22 mouse cellular contexts compared by ENCODE assay signal in genomic region chr10:95309412-95310322, GRCm38 (mm10). TPM values are rescaled to one million over a fixed set of nuclear protein-coding genes. Genes with fewer than 3 reads are reported as not detected.
A peak's percentile ranks its signal among the peaks of the same experiment; 100 is the strongest.
DNase-seq lines count a peak whose midpoint lies in the region; ATAC-seq and TF ChIP-seq lines count a peak whose summit lies in the region.
"Had no signal": no experiment of that assay in that cellular context is flagged by ENCODE, and none has a peak within 500 bp of the region (broad histone marks: within the 10 kb centered on the region; RNA-seq: fewer than 3 reads in every experiment).

No protein-coding gene starts in this region.

- no peak overlapping the region for H3K27ac ChIP-seq in heart, adult 2 months
- H3K27ac ChIP-seq in lung, embryonic 16.5 days (ENCODE audit: low read length), result no peak overlapping the region
- peak overlapping the region; percentile 2; the same call in 1 of the 2 replicates for H3K27ac ChIP-seq in embryonic facial prominence, embryonic 12.5 days
- H3K27ac ChIP-seq: embryonic facial prominence, embryonic 15.5 days; kidney, embryonic 15.5 days; limb, embryonic 12.5 days; macrophage had no signal

- intact Hi-C loops in heart, adult 2 months (cut with DNase I), result no loop called here

- no peaks in the 10 kb centered on the region for H3K79me2 ChIP-seq in heart, adult 2 months (replicated peaks; ENCODE audit: control insufficient read depth, insufficient read depth, low read length)

- TF ChIP-seq POLR2A in heart, adult 2 months (IDR thresholded peaks at IDR 0.05; ENCODE audit: insufficient read depth, low read depth, low read length), result no peak

- no peak for ATAC-seq in lung, embryonic 16.5 days (ENCODE audit: low read depth)
- ATAC-seq in embryonic facial prominence, embryonic 12.5 days (ENCODE audit: insufficient number of reproducible peaks, insufficient read depth, low FRiP score, low TSS enrichment), result no peak
- ATAC-seq: forebrain, embryonic 16.5 days; liver, postnatal 0 days had no signal

- 69% methylated on average over 13 of the region's 13 CpGs for WGBS in heart, adult 2 months
- WGBS in lung, embryonic 16.5 days, result 40% methylated on average over 13 of the region's 13 CpGs
- 45% methylated on average over 13 of the region's 13 CpGs for WGBS in embryonic facial prominence, embryonic 12.5 days

- no peak overlapping the region for H3K9ac ChIP-seq in heart, adult 2 months (ENCODE audit: low read depth, low read length)
- peak overlapping the region; percentile 14; the same call in 1 of the 2 replicates for H3K9ac ChIP-seq in lung, embryonic 16.5 days (ENCODE audit: low read length)
- no peak overlapping the region for H3K9ac ChIP-seq in embryonic facial prominence, embryonic 12.5 days
- H3K9ac ChIP-seq: embryonic facial prominence, embryonic 15.5 days; hindbrain, embryonic 12.5 days; kidney, embryonic 15.5 days; limb, embryonic 12.5 days; liver, postnatal 0 days had no signal

- H3K4me3 ChIP-seq in heart, adult 2 months, result no peak overlapping the region
- H3K4me3 ChIP-seq in lung, embryonic 16.5 days (ENCODE audit: low read length), result no peak overlapping the region
- H3K4me3 ChIP-seq in embryonic facial prominence, embryonic 12.5 days, result no peak overlapping the region
- H3K4me3 ChIP-seq: embryonic facial prominence, embryonic 15.5 days; hindbrain, embryonic 12.5 days; kidney, embryonic 15.5 days; limb, embryonic 12.5 days had no signal

- peaks cover 8% of the 10 kb centered on the region for H3K4me1 ChIP-seq in heart, adult 2 months (ENCODE audit: control insufficient read depth, insufficient read depth, low read length)
- peaks cover 41% of the 10 kb centered on the region for H3K4me1 ChIP-seq in lung, embryonic 16.5 days (replicated peaks; ENCODE audit: control insufficient read depth, insufficient read depth, low read length)
- peaks cover 18% of the 10 kb centered on the region for H3K4me1 ChIP-seq in embryonic facial prominence, embryonic 12.5 days

- 0 out of 2 replicates have a peak, but pooled peaks cover 4% of the 10 kb centered on the region for H3K36me3 ChIP-seq in heart, adult 2 months (ENCODE audit: control insufficient read depth, insufficient read depth, low read length)
- no peaks in the 10 kb centered on the region for H3K36me3 ChIP-seq in lung, embryonic 16.5 days (ENCODE audit: control insufficient read depth, insufficient read depth, low read length)
- H3K36me3 ChIP-seq in embryonic facial prominence, embryonic 12.5 days, result no peaks in the 10 kb centered on the region
- H3K36me3 ChIP-seq: embryonic facial prominence, embryonic 15.5 days; hindbrain, embryonic 12.5 days; kidney, embryonic 15.5 days; limb, embryonic 12.5 days had no signal

- no peak for TF ChIP-seq EP300 in heart, adult 2 months (IDR thresholded peaks at IDR 0.05; ENCODE audit: insufficient read depth, low read depth, low read length)

- no peak for TF ChIP-seq CTCF in heart, adult 2 months (IDR thresholded peaks at IDR 0.05)

- peak; percentile 69 for DNase-seq in heart, adult 11 months
- no peak for DNase-seq in heart, adult 2 months
- no peak for DNase-seq in lung, postnatal 25 days (ENCODE audit: low spot score)
- peak; percentile 60 for DNase-seq in ES-CJ7 (ENCODE audit: low read depth, low spot score)
- DNase-seq in layer of hippocampus, adult 9-10 months (ENCODE audit: low spot score), result no peak
- DNase-seq: adrenal gland, postnatal 14 days; cerebellum, adult 9-10 months; gastrocnemius, postnatal 25 days; heart, postnatal 10 days; kidney, adult 11 months; kidney, postnatal 36 days; liver, postnatal 0 days had no signal

- H3K27me3 ChIP-seq in heart, adult 2 months (ENCODE audit: control insufficient read depth, insufficient read depth, low read length), result no peaks in the 10 kb centered on the region
- H3K27me3 ChIP-seq in lung, embryonic 16.5 days (ENCODE audit: control insufficient read depth, insufficient read depth, low read depth, low read length), result no peaks in the 10 kb centered on the region
- H3K27me3 ChIP-seq in embryonic facial prominence, embryonic 12.5 days, result no peaks in the 10 kb centered on the region
- H3K27me3 ChIP-seq: embryonic facial prominence, embryonic 15.5 days had no signal

- H3K9me3 ChIP-seq in lung, embryonic 16.5 days (ENCODE audit: control insufficient read depth, low read length), result no peaks in the 10 kb centered on the region
- no peaks in the 10 kb centered on the region for H3K9me3 ChIP-seq in embryonic facial prominence, embryonic 12.5 days
- H3K9me3 ChIP-seq: embryonic facial prominence, embryonic 15.5 days; hindbrain, embryonic 12.5 days; kidney, embryonic 15.5 days; limb, embryonic 12.5 days had no signal

- H3K4me2 ChIP-seq in lung, embryonic 16.5 days (ENCODE audit: low read depth, low read length), result no peak overlapping the region
- H3K4me2 ChIP-seq in embryonic facial prominence, embryonic 12.5 days (replicated peaks), result no peak overlapping the region
- H3K4me2 ChIP-seq: embryonic facial prominence, embryonic 15.5 days; heart, embryonic 11.5 days; hindbrain, embryonic 12.5 days; kidney, embryonic 15.5 days; limb, embryonic 12.5 days; liver, embryonic 11.5 days had no signal

RNA-seq across cellular contexts. Expression of gene Cradd, which starts 14.3 kb away (rescaled TPM):
- 10 to 100 TPM in 1 of 2 experiments, 1 to 10 TPM in 1; 9.9 to 10.3 TPM for total RNA-seq in heart, adult 2 months (2021)
- polyA plus RNA-seq in heart, adult 2 months (2012; rRNA removed), result 15.1 and 15.7 TPM in 2 replicates
- 12.0 and 12.7 TPM in 2 replicates for polyA plus RNA-seq in lung, embryonic 16.5 days (2015; fragmentation: Nextera tagmentation; extraction: Ambion mirVana)
- polyA plus RNA-seq in embryonic facial prominence, embryonic 12.5 days (2016; fragmentation: Nextera tagmentation; extraction: Ambion mirVana), result 12.1 and 14.1 TPM in 2 replicates

Comparison
In these comparisons a context has a peak if more than half of its experiments do, and no peak if none do; other contexts are left out.
1. DNase-seq: peak in heart, adult 11 months (single experiment) and ES-CJ7 (single experiment); none in heart, adult 2 months (0 of 2), lung, postnatal 25 days (single experiment) and layer of hippocampus, adult 9-10 months (single experiment).